Mouse (Mus musculus) common myeloid progenitor, adult 5-6 weeks (primary cell): Measurements from ENCODE around the gene Vwa3b. TPM values are rescaled to one million over a fixed set of nuclear protein-coding genes. Genes with fewer than 3 reads are reported as not detected.
"Not testable (repeated sequence)": the region's sequence is repeated elsewhere in the genome, so short reads cannot be mapped to it uniquely, and the experiment has no call there.

Source experiments
- ATAC-seq: replicated peaks from 2 replicates; pipeline ENCODE4 v1.8.0; 2016; ENCODE audit warnings: low read depth, mild to moderate bottlenecking, moderate TSS enrichment, inconsistent platforms; ENCODE audit not compliant: poor library complexity, severe bottlenecking
- total RNA-seq: library from RNA; stranded (forward); fragments of 200-1000, 187-1606 nt; gene quantifications from 2 replicates; pipeline ENCODE4 v1.2.3, GENCODE M21; 2017

Vwa3b gene
- total RNA-seq, 1 experiment from 2014 or later: not detected

- ATAC-seq: not testable (repeated sequence)
Measured at GRCm38 (mm10) chr1:37006529-37006928, 19.9 kb upstream of the Vwa3b start.

GRCm38 (mm10) chr1:37009880-37010279 lies 16.5 kb upstream of the Vwa3b start:
- no peak for ATAC-seq

GRCm38 (mm10) chr1:37011626-37012209 lies 14.7 kb upstream of the Vwa3b start:
- ATAC-seq: no peak

GRCm38 (mm10) chr1:37013006-37013405 lies 13.4 kb upstream of the Vwa3b start:
- ATAC-seq: no peak

GRCm38 (mm10) chr1:37013687-37014086 lies 12.7 kb upstream of the Vwa3b start:
- no peak for ATAC-seq

- no peak for ATAC-seq
Measured at GRCm38 (mm10) chr1:37019017-37019416, 7.4 kb upstream of the Vwa3b start.

GRCm38 (mm10) chr1:37022704-37023103 lies 3.7 kb upstream of the Vwa3b start:
- ATAC-seq: no peak

GRCm38 (mm10) chr1:37024736-37025135 lies 1.7 kb upstream of the Vwa3b start:
- no peak for ATAC-seq

- no peak for ATAC-seq
Measured at GRCm38 (mm10) chr1:37025376-37025775, 1.0 kb upstream of the Vwa3b start.

- ATAC-seq: no peak
Measured at GRCm38 (mm10) chr1:37026866-37027265, 470 bp downstream of the Vwa3b start.

- ATAC-seq: peak; percentile 34; the same call in 1 of the 2 replicates
Measured at GRCm38 (mm10) chr1:37028439-37029153, 2.2 kb downstream of the Vwa3b start.

- ATAC-seq: peak; percentile 70
Measured at GRCm38 (mm10) chr1:37029154-37029907, 2.9 kb downstream of the Vwa3b start.

- ATAC-seq: no peak
Measured at GRCm38 (mm10) chr1:37029942-37030341, 3.5 kb downstream of the Vwa3b start.

- peak; percentile 63 for ATAC-seq
Measured at GRCm38 (mm10) chr1:37030693-37031092, 4.3 kb downstream of the Vwa3b start.

GRCm38 (mm10) chr1:37035879-37036278 lies 9.5 kb downstream of the Vwa3b start:
- ATAC-seq: no peak

GRCm38 (mm10) chr1:37041126-37041525 lies 14.7 kb downstream of the Vwa3b start:
- no peak for ATAC-seq

GRCm38 (mm10) chr1:37041856-37042255 lies 15.5 kb downstream of the Vwa3b start:
- no peak for ATAC-seq

GRCm38 (mm10) chr1:37042769-37043168 lies 16.4 kb downstream of the Vwa3b start:
- ATAC-seq: no peak

GRCm38 (mm10) chr1:37043196-37043595 lies 16.8 kb downstream of the Vwa3b start:
- ATAC-seq: no peak

- ATAC-seq: no peak
Measured at GRCm38 (mm10) chr1:37045472-37045871, 19.1 kb downstream of the Vwa3b start.

- ATAC-seq: no peak
Measured at GRCm38 (mm10) chr1:37049159-37049558, 22.8 kb downstream of the Vwa3b start.
